Mouse (Mus musculus): ENCODE measurements around the gene Cpeb3.

GRCm38 (mm10) chr19:37075690-37076089 is 132.7 kb downstream of the Cpeb3 start:
- TF ChIP-seq CTCF (IDR thresholded peaks at IDR 0.05; ENCODE audit: low read depth, low read length), result no peak
- TF ChIP-seq POLR2AphosphoS5 (IDR thresholded peaks at IDR 0.05; ENCODE audit: insufficient replicate concordance, low read depth, low read length), result no peak
- TF ChIP-seq GATA1 (IDR thresholded peaks at IDR 0.05; ENCODE audit: borderline replicate concordance, low read length), result no peak
- no peak for TF ChIP-seq TAL1 (conservative IDR thresholded peaks at IDR 0.05; ENCODE audit: low read depth, low read length)
